Mouse (Mus musculus): ENCODE results near the gene BC003965. TPM values are rescaled to one million over a fixed set of nuclear protein-coding genes. Genes with fewer than 3 reads are reported as not detected.
A peak's percentile ranks its signal among the peaks of the same experiment; 100 is the strongest.

BC003965 gene
- 10 to 100 TPM; 12.3 to 12.4 TPM for total RNA-seq (2021)
- long read RNA-seq, experiment 1, transcript BC003965-201 (2 exons, 3,030 nt) = major isoform, 28 of 40 reads
- long read RNA-seq, experiment 1, transcript BC003965-202 (1 exons, 3,109 nt) = minor isoform, 12 of 40 reads
- long read RNA-seq, experiment 1, partial matches to known transcripts = 0 of 40 reads
- long read RNA-seq, experiment 1, other reads (novel, unspliced or antisense) = 0 of 40 reads
- long read RNA-seq, experiment 2, transcript BC003965-202 (1 exons, 3,109 nt) = minor isoform, 8 of 28 reads
- long read RNA-seq, experiment 2, transcript BC003965-201 (2 exons, 3,030 nt) = major isoform, 18 of 28 reads
- long read RNA-seq, experiment 2, partial matches to known transcripts = 0 of 28 reads
- long read RNA-seq, experiment 2, other reads (novel, unspliced or antisense) = 2 of 28 reads

DNA sequence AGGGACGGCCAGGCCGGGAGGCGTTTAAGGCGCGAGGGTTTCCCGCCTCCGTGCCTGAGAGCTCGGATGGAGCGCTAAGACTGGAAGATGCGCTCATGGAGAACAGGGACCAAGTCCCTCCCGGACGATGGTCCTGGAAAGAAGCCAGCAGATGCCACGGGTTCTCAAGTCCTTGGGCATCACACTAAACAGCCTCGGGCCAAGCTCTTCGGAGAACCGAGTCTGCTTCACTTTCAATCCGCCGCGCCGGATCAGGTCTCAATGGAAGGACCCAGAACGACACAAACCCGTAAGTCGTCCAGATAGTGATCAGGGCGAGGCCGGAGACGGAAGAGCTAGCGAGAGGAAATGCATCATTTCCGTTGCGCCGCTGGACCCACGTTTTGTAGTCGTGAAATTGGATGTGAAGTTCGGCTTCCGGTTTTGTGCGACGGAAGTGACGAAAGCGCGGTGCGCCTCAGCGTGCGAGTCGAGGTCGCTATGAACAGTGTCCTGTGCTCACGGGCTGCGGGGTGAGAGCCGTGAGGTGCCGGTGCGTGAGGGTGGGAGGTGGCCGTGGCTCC is at the start of gene BC003965:
Gene BC003965 (plus strand): TSS at position 426 of the 563 bp plus-strand sequence.
- peak; percentile 97 for DNase-seq

DNA sequence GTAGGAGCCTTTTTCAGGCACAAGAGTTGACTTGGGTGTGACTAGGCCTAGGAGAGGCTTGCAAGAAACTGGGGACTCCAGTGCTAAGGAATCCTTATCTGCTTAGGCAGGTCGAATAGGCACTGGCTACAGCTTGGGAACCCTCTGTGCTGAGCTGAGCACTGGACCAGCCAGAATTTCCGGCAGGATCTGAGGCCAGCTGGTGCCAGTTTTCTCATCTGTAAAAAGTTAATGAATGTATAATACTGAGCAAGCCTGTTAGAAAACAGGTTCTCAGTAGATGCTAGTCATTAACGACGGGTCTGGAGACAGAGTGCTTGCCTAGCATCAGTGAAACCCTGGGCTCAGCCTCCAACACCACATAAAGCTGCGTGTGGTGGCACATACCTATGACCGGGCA is 48.7 kb upstream of the BC003965 start:
- no peak for DNase-seq

- no peak for DNase-seq
Measured at GRCm38 (mm10) chr17:25138803-25139202, 45.6 kb upstream of the BC003965 start.

GRCm38 (mm10) chr17:25139960-25140359 is 44.4 kb upstream of the BC003965 start:
- no peak for DNase-seq

DNA sequence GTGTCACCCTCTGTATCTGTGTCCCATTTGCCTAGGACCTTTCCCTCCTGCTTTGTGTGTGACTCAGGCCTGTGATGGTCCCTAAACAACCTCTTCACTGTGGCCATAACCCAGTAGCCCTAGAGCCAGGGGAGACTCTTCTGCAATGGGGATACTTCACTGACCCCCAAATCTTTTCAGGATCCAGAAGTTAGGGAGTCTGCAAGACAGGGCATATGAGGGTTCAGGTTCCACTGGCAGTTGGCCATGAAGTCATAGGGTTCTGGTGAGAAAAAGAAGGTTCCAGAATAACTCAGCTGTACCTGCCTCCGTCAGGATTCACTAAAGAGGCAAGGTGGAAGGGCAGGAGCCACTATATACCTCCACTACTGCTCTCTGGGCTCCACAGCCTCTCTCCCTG is 22.2 kb upstream of the BC003965 start, which contains the start of gene Ccdc154:
Gene Ccdc154 (plus strand): TSS at position 301 of the 400 bp plus-strand sequence.
- DNase-seq = no peak

GRCm38 (mm10) chr17:25163387-25163786 is 21.0 kb upstream of the BC003965 start:
- no peak for DNase-seq

GRCm38 (mm10) chr17:25164770-25165169 is 19.6 kb upstream of the BC003965 start:
- DNase-seq = no peak

DNA sequence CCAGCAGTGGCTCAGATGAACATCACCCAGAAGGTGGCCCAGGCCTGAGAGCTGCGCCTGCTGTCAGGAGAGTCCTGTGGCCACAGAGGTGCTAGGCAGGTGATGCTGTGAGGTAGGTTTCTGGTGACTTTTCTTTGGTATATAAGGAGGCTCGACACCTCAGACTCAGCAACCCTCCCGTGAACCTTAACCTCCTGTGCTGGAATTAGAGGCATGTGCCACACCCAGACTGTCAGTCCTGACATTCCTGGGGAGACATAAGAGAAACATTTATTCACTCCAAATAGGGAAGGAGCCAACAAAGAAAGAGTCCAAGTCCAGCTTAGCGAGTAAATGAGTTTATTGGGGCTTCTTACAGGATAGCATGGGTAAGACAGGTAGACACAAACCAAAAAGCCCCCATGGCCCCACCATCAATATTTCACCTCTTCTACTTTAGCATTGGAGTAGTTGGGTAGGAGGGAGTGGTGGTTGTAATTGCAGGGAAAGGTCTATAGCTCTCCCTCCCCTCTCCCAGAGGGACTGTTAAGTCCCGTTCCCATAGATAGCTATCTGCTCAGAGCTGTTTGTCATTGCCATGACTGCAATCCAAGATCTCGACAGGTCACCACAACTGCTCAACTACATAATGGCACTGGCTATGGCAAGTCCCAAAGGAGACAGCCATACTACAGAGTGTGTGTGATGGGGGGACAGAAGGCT is 18.2 kb upstream of the BC003965 start:
- no peak for DNase-seq

- no peak for DNase-seq
Measured at GRCm38 (mm10) chr17:25169706-25170105, 14.6 kb upstream of the BC003965 start.

- no peak for DNase-seq
Measured at GRCm38 (mm10) chr17:25172558-25172957, 11.8 kb upstream of the BC003965 start.

DNA sequence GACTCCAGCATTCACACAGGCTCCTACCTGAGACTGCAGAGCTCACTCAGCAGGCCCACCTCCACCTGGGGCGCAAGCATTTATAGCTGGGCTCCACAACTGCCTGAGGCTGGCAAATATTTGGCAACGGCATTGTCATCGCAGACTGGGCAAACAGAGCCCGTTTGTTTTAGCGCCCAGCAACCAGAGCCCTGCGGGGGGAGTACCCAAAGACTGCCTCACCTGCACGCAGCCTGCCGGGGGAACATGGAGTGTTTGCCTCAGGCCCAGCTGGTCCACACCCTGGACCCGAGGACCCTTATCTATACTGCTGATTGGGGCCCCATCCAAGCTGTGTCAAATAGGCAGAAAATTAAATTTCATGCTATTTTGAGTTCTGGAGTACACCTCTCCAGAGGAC is 8.9 kb upstream of the BC003965 start, which contains the start of gene Gm38655:
Gene Gm38655 (minus strand): TSS at position 61 of the 400 bp plus-strand sequence.
- no peak for DNase-seq

DNA sequence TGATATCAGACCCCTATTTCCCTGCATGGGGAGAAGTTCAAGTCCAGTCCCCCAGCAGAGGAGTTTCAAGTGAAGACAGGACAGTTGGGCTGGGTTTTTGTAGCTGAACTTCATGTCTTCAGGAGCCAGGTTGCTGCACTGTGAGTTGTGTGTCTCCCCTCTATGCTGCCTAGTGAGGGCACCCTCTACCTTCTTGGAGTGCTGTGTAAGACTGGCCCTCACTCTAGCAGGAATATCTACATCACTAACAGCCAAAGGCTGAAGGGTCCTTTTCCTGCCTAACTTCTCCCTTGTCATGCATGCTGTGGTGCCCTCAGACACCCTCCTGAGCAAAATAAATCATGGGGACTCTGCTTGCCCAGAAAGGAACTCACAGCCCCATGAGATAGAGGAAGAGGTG is 1.1 kb upstream of the BC003965 start:
- DNase-seq = no peak

- no peak for DNase-seq
Measured at GRCm38 (mm10) chr17:25184961-25185360, 607 bp downstream of the BC003965 start.

DNA sequence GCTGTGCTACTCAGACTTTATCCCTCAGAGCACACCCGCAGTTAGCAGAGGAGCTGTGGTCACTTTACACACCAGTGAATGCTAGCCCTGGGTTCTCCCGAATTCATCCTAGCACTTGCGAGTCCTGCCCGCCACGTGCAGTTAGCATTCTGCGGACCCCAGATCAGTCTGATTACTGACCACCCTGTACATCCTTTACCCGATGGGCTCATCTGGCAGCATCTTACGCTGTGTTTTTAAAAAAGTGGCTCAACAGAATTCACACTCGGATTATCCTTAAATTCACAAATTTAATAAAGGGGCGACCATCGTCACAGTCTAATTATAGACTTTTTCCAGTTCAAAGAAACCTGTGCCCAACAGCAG is 3.4 kb downstream of the BC003965 start:
- DNase-seq = no peak

DNA sequence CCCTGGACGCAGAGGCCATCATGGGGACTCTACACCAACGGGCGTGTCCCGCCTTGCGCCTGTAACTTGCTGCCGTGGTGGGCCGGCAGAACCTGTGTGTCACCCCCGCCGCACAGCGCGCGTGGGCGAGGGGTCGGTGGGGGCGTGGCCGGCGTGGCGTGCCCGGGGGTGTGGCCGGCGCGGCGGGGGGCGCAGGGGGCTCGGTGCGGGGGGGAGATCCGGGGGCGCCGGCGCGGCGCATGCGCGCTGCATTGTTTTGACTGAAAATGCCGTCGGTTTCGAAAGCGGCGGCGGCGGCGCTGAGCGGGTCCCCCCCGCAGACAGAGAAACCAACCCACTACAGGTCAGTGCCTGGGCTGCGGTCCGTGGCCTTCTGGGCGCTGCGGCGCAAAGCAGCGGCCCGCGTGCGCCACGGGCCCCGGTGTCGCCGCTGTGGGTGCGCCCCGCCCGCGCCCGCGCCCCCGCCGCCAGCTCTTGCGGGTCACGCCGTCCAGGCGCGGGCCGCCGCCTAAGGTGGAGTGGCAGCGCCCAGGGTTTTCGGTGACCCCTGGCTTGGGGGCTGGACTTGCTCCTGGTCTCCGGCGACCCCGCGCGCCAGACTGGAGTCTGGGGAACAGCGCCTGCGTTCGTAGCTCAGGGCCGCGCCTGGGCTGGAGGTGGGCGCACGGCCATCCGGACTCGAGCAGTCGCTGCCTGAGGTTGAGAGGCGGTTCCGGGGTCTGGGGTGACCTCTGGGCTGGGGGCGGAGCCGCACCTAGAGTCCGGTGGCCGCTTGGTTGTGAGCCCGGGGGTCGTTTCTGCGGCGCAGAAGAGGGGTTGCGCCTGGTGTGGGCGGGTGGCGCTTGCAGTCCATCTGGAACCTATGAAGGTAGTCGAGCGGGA is 4.0 kb downstream of the BC003965 start, which contains the start of gene Unkl:
Gene Unkl (plus strand): TSS at position 248 of the 882 bp plus-strand sequence.
- DNase-seq = peak; percentile 83

GRCm38 (mm10) chr17:25189091-25189490 is 4.7 kb downstream of the BC003965 start:
- no peak for DNase-seq

- DNase-seq = no peak
Measured at GRCm38 (mm10) chr17:25202401-25202800, 18.0 kb downstream of the BC003965 start.

- DNase-seq = no peak
Measured at GRCm38 (mm10) chr17:25210006-25210405, 25.7 kb downstream of the BC003965 start.

- no peak for DNase-seq
Measured at GRCm38 (mm10) chr17:25210680-25211466, 26.5 kb downstream of the BC003965 start.

DNA sequence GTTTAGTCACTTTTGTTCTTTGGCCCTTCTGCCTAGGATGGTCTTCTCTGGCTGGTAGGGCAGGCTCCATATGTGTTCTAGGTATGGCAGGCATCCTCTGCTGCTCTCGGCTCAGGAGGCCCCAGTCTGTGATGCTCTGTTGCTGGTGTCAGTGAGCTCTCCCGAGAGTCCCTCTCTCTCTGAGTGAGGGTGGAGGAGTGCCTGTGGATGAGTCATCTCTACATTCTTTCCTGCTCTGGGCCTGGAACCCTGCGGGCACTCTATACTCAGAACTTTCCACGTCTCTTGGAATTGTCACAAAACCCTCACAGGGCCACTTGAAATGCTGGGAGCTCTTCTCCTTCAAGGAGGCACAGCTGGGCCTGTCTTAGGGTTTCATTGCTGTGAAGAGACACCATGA is 27.4 kb downstream of the BC003965 start:
- DNase-seq = no peak

GRCm38 (mm10) chr17:25215431-25215830 is 31.1 kb downstream of the BC003965 start:
- DNase-seq = no peak
